Mouse (Mus musculus) midbrain, embryonic 15.5 days (tissue): ENCODE measurements around the gene Stxbp6. TPM values are rescaled to one million over a fixed set of nuclear protein-coding genes. Genes with fewer than 3 reads are reported as not detected.

Experiments
- ATAC-seq: fragments of 200-750 bp; cut with Nextera tagmentation; replicated peaks from 2 replicates; pipeline ENCODE4 v1.8.0; 2017; ENCODE audit warnings: moderate TSS enrichment
- H3K27ac ChIP-seq: fragments of 300-500 bp; sonication (generic); 2 replicates; pipeline ENCODE4 v1.5.1; 2015; ENCODE audit warnings: mild to moderate bottlenecking, inconsistent platforms
- H3K27me3 ChIP-seq: fragments of 300-500 bp; sonication (generic); replicated peaks from 2 replicates; pipeline ENCODE4 v1.6.1; 2015; ENCODE audit warnings: inconsistent platforms
- H3K36me3 ChIP-seq: fragments of 300-500 bp; sonication (generic); replicated peaks from 2 replicates; pipeline ENCODE4 v1.6.1; 2015; ENCODE audit warnings: inconsistent platforms
- H3K4me1 ChIP-seq: fragments of 300-500 bp; sonication (generic); 2 replicates; pipeline ENCODE4 v1.6.1; 2015; ENCODE audit warnings: inconsistent platforms
- H3K4me2 ChIP-seq: fragments of 300-500 bp; sonication (generic); 2 replicates; pipeline ENCODE4 v1.6.1; 2015; ENCODE audit warnings: inconsistent platforms, mild to moderate bottlenecking, moderate library complexity
- H3K4me3 ChIP-seq: fragments of 300-500 bp; sonication (generic); 2 replicates; pipeline ENCODE4 v1.5.1; 2015; ENCODE audit warnings: mild to moderate bottlenecking, inconsistent platforms
- H3K9ac ChIP-seq: fragments of 300-500 bp; sonication (generic); 2 replicates; pipeline ENCODE4 v1.6.1; 2015; ENCODE audit warnings: mild to moderate bottlenecking, inconsistent platforms
- H3K9me3 ChIP-seq: fragments of 300-500 bp; sonication (generic); 2 replicates; pipeline ENCODE4 v1.6.1; 2016; ENCODE audit warnings: inconsistent platforms
- WGBS: fragments of 180-500 bp; shearing (Covaris S2); methylation state at CpG from one replicate; pipeline ENCODE4 v1.1.7; 2015; ENCODE audit warnings: mixed read lengths; 5-methylcytosine and 5-hydroxymethylcytosine counted together
- polyA plus RNA-seq: library from polyadenylated mRNA; unstranded; fragments of >200 nt; fragmentation: Nextera tagmentation; extraction: Ambion mirVana; gene quantifications from 2 replicates; pipeline ENCODE4 v1.2.1, GENCODE M21; 2015

Stxbp6 gene
- polyA plus RNA-seq, 1 experiment from 2014 or later: 18.0 TPM

DNA sequence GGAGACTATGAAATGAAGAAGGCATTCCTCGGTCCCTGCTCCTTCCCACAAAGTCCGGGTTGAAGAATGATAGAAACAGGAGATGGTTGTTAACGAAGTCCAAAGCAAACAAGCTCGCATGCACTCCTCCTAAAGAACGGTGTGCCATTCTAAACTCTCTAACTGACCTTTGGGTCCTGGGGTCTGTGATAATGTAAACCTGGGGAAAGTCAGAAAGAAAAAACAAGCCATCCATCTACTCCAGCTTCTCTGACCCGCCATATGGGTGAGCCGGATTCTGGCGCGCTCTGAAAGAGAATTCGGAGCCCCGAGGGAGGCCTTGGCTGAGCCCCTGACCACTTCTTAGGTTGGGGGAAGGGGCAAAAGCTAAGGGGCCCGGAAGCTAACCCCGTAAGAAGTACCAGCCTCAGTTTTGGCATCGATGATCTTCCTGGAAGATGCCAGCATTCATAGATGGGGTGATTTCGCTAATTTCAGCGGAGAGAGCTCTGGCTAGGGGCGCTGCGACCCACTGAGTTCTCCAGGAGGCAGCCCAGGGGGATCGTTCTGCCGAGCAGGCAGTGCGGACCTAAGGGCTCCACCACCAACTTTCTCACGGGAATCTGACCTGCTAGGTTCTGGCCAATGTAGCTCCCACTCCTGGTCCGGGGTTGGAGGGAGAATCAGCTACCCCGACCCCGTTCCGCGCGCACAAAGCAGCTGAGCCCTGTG is 1.0 kb downstream of the Stxbp6 start:
- ATAC-seq: peak; percentile 62
- H3K27me3 ChIP-seq: peaks cover 3% of the 10 kb centered on the region; the same call in 1 of the 2 replicates
- under 1% methylated on average over 28 of the region's 28 CpGs for WGBS
- no peaks in the 10 kb centered on the region for H3K36me3 ChIP-seq
- H3K4me2 ChIP-seq: peak overlapping the region; percentile 99
- peak overlapping the region; percentile 73 for H3K27ac ChIP-seq
- peaks cover 24% of the 10 kb centered on the region for H3K4me1 ChIP-seq
- H3K9me3 ChIP-seq: no peaks in the 10 kb centered on the region
- H3K4me3 ChIP-seq: peak overlapping the region; percentile 80
- peak overlapping the region; percentile 58 for H3K9ac ChIP-seq

DNA sequence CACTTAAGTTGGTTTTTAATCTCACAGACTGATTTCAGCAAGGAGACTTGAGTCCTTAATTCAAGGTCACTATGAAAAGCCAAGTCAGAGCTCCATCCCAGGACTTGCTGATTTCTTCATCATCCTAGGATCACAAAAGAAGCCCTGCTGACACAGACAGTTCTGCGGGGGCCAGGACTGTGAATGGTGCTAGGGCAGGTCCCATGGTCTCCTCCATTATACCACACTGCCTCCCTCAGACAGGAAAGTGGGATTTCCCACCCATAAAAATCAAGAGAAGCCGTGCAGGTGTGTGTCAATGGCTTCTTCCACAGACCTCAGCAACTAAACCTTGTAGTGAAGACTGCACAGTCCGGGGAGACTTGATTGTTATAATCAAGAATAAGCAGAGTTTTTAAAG is 2.3 kb downstream of the Stxbp6 start:
- ATAC-seq: no peak
- Histone ChIP-seq H3K9me3 (no peaks in the 10 kb centered on the region), H3K27ac (no peak overlapping the region), H3K9ac (no peak overlapping the region), H3K36me3 (no peaks in the 10 kb centered on the region), H3K4me1 (peaks cover 29% of the 10 kb centered on the region), H3K27me3 (peaks cover 3% of the 10 kb centered on the region; the same call in 1 of the 2 replicates), H3K4me2 (peak overlapping the region; percentile 99), H3K4me3 (no peak overlapping the region)
- 52% methylated on average over 3 of the region's 3 CpGs for WGBS

DNA sequence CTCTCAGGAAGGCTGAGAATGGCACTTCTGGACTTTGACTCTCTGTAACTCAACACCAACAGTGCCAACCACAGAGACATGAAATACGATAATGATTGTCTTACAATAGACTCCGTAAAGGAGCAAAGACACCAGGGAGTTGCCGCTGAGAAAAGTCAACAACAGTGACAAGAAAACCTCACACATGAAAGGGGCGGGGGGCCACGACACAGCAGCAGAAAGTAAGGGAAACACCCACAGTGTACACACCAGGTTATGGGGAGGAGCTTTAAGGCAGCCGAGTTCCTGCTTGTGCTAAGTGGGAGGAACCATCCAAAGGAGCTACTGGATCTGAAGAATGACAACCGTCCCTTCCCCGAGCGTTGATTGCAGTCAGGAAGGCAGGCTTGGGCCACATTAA is 4.3 kb downstream of the Stxbp6 start:
- H3K4me3 ChIP-seq: no peak overlapping the region
- H3K9ac ChIP-seq: no peak overlapping the region
- WGBS: 71% methylated on average over 9 of the region's 9 CpGs
- no peak overlapping the region for H3K4me2 ChIP-seq
- no peak for ATAC-seq
- H3K27me3 ChIP-seq: peaks cover 3% of the 10 kb centered on the region; the same call in 1 of the 2 replicates
- no peaks in the 10 kb centered on the region for H3K36me3 ChIP-seq
- no peak overlapping the region for H3K27ac ChIP-seq
- no peaks in the 10 kb centered on the region for H3K9me3 ChIP-seq
- H3K4me1 ChIP-seq: peaks cover 29% of the 10 kb centered on the region

DNA sequence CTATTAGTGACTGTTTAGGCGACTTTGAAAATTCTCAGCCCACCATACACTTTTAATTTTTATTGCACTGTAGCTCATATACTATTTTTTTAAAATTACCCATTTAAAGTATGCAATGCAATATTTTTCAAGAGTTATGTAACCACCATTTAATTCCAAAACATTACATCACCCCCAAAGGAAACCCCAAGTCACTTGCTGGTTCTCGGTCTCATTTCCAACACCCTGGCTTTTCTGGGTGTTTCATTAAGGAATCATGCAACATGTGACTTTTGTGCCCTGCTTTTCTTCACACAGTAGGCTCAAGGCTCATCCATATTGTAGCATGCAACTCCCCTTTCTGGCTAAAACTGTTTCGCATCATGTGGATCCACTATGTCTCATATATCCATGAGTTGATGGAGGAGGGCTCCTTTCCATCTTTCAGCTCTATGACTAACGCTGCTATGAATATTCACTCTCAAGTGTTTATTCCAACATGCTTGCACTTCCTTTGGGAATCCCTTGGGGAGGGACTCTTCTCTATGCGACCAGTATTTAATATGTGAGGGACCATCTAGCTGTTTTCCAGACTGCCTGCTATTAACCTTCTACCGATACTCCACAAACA is 6.3 kb downstream of the Stxbp6 start:
- Histone ChIP-seq H3K4me2 (no peak overlapping the region), H3K27me3 (peaks cover 3% of the 10 kb centered on the region; the same call in 1 of the 2 replicates), H3K9ac (no peak overlapping the region), H3K36me3 (no peaks in the 10 kb centered on the region), H3K4me3 (no peak overlapping the region), H3K9me3 (no peaks in the 10 kb centered on the region), H3K27ac (no peak overlapping the region), H3K4me1 (peaks cover 15% of the 10 kb centered on the region)
- WGBS: 84% methylated on average over 6 of the region's 6 CpGs
- no peak for ATAC-seq

DNA sequence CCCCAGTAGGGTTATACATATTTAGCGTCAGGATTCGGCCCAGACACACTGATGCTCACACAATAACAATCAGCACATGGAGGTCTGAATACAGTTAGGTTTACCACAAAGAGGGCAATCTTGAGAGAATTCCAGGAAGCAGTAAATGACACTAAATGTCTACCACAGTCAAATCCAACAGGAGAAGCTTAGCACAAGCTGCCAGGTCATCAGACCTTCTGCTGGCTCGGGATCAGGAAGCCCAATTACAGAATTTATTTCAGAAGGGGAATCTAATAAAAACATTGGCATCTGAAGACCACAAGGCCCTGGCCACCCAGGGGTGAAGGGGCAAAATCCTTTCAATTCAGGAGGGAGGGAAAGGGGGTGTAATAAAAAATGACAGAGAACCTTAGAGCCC is 6.8 kb downstream of the Stxbp6 start:
- Histone ChIP-seq H3K4me3 (no peak overlapping the region), H3K36me3 (no peaks in the 10 kb centered on the region), H3K9me3 (no peaks in the 10 kb centered on the region), H3K9ac (no peak overlapping the region), H3K27ac (no peak overlapping the region), H3K27me3 (peaks cover 3% of the 10 kb centered on the region; the same call in 1 of the 2 replicates), H3K4me1 (peaks cover 12% of the 10 kb centered on the region), H3K4me2 (peak overlapping the region; percentile 31)
- no peak for ATAC-seq
- WGBS: 25% methylated on average over 3 of the region's 3 CpGs

DNA sequence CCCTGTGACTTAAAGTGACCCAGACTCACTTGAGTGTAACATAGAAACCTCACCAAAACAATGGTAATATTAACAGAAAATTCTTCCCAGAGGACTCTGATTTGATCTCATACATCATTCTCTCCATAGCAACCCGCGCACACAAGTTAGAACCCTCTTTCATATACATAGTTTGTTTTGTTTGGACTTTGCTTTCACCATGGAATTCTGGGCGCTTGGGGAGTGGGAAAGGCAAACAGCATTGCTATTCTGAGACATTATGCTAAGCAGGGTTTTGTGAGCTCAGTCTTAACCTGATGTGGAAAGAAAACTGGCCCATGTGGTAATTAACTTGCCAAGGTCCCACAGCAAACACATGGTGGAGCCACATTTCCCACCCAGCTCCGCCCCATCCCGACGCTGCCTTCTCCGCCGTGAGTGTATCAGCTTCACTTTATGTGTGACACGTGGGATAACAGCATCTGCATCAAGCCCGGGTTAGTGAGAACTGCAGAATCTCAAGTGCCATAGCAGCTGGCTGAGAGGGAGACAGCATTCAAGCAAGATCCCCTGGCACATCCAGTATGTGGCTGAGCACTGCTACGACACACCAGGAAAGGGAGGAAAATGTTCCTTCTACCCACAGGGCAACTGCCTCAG is 7.3 kb downstream of the Stxbp6 start:
- no peak overlapping the region for H3K9ac ChIP-seq
- H3K27ac ChIP-seq: no peak overlapping the region
- peaks cover 3% of the 10 kb centered on the region; the same call in 1 of the 2 replicates for H3K27me3 ChIP-seq
- peak overlapping the region; percentile 31 for H3K4me2 ChIP-seq
- peak; percentile 72 for ATAC-seq
- no peaks in the 10 kb centered on the region for H3K36me3 ChIP-seq
- peak overlapping the region; percentile 5; the same call in 1 of the 2 replicates for H3K4me3 ChIP-seq
- WGBS: 32% methylated on average over 11 of the region's 11 CpGs
- H3K4me1 ChIP-seq: peaks cover 12% of the 10 kb centered on the region
- no peaks in the 10 kb centered on the region for H3K9me3 ChIP-seq

DNA sequence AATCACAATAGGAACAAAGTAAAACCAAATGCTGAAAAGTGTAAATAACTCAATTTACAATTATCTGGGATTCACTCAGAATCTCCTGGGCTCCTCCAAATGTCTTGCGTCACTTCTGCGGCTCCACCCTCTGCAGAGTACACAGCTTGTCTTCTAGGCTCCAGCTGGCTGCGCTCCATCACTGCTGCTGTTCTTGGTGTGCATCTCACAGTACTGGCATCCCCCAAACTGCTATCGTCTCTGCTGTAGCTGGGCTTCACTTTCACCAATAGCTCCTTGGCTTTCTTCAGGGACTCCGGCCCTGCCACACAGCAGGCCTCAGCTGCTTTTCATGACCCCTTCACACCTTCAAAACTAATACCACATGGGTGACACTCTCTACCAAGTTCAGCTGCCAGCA is 10.9 kb downstream of the Stxbp6 start:
- Histone ChIP-seq H3K27ac (no peak overlapping the region), H3K27me3 (no peaks in the 10 kb centered on the region), H3K4me2 (no peak overlapping the region), H3K36me3 (no peaks in the 10 kb centered on the region), H3K9ac (no peak overlapping the region), H3K4me3 (no peak overlapping the region), H3K4me1 (peaks cover 12% of the 10 kb centered on the region), H3K9me3 (no peaks in the 10 kb centered on the region)
- 95% methylated on average over 5 of the region's 5 CpGs for WGBS
- ATAC-seq: no peak

DNA sequence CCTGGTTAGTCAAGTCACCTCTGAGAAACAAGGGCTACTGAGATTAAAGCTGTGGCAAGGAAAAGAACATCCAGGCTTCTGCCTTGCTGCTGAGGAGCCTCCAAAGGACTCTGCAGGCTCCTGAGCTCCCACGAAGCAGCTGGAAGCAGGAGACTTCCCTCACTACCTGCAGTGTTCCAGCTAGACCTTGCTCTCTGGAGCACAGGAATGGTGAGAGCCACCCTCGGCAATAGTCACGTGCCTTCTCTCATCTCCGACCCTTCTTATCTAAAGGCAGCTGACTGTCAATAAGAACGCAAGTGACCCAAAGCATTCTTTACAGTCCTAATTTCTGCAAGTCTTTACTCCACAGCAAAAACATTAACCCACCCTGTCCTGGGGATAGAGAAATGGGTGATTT is 13.2 kb downstream of the Stxbp6 start:
- 76% methylated on average over 5 of the region's 5 CpGs for WGBS
- Histone ChIP-seq H3K27ac (no peak overlapping the region), H3K4me2 (no peak overlapping the region), H3K9me3 (no peaks in the 10 kb centered on the region), H3K4me1 (no peaks in the 10 kb centered on the region), H3K27me3 (no peaks in the 10 kb centered on the region), H3K36me3 (no peaks in the 10 kb centered on the region), H3K4me3 (no peak overlapping the region), H3K9ac (no peak overlapping the region)
- no peak for ATAC-seq

DNA sequence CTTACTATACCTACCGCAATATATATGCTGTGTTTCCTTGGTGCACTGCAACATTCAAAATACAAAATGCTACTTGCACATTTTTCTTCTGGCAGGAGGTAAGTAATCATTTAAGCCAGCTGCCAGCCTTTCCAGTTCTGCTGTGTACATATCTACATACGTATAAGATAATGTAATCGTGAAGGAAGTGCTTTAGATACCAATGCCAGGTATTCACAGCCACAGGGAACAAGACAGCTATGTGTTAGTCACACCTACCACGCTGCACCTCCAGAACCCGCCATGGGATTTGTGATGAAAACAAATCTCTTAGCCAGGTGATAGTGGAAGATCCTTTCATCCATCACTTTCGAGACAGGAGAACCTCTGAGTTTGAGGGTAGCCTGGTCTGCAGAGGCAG is 13.7 kb downstream of the Stxbp6 start:
- Histone ChIP-seq H3K4me2 (no peak overlapping the region), H3K9ac (no peak overlapping the region), H3K27me3 (no peaks in the 10 kb centered on the region), H3K27ac (no peak overlapping the region), H3K36me3 (no peaks in the 10 kb centered on the region), H3K4me3 (no peak overlapping the region), H3K4me1 (no peaks in the 10 kb centered on the region), H3K9me3 (no peaks in the 10 kb centered on the region)
- WGBS: 94% methylated on average over 6 of the region's 6 CpGs
- ATAC-seq: no peak

DNA sequence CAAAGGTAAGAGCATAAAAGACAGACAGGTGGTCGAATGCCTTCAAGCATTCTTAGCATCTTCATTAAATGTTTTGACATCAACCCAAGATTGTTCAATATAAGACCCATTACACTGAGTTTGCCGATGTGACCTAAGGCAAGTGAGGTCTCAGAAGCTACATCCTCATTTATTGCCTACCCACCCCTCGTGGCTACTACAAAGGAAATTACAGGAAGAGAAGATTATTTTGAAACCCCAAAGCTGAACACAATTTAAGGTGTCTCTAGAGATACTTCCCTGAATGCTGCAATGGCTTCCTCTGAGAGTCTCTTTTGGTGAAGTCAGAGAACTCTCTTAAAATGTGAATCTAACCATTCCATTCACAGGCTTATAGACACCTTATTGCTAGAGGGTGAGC is 16.5 kb downstream of the Stxbp6 start:
- H3K4me3 ChIP-seq: no peak overlapping the region
- H3K36me3 ChIP-seq: no peaks in the 10 kb centered on the region
- H3K27me3 ChIP-seq: no peaks in the 10 kb centered on the region
- ATAC-seq: no peak
- WGBS: 86% methylated on average over 3 of the region's 3 CpGs
- H3K9ac ChIP-seq: no peak overlapping the region
- H3K4me1 ChIP-seq: no peaks in the 10 kb centered on the region
- no peaks in the 10 kb centered on the region for H3K9me3 ChIP-seq
- no peak overlapping the region for H3K27ac ChIP-seq
- H3K4me2 ChIP-seq: no peak overlapping the region

DNA sequence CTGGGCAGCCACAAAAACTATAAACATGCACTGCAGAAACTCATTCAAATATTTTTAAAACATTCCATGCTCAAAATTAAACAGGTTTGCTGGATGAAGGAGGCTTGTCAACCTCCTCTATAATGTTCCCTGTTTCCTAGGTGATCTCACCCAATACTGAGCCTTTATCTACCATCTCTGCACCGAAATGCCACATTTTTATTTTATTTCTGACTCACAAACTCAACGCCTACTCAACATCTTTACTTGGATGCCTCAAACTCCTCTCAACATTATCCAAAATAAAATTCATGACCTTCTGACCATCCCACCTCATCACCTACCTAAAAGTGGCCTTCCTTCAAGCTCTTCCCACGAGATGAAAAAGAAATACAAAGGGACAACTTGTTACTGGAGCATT is 18.1 kb downstream of the Stxbp6 start:
- Histone ChIP-seq H3K9ac (no peak overlapping the region), H3K27me3 (no peaks in the 10 kb centered on the region), H3K4me2 (no peak overlapping the region), H3K36me3 (no peaks in the 10 kb centered on the region), H3K9me3 (no peaks in the 10 kb centered on the region), H3K4me3 (no peak overlapping the region), H3K27ac (no peak overlapping the region), H3K4me1 (no peaks in the 10 kb centered on the region)
- no peak for ATAC-seq
- 88% methylated on average over 3 of the region's 3 CpGs for WGBS

DNA sequence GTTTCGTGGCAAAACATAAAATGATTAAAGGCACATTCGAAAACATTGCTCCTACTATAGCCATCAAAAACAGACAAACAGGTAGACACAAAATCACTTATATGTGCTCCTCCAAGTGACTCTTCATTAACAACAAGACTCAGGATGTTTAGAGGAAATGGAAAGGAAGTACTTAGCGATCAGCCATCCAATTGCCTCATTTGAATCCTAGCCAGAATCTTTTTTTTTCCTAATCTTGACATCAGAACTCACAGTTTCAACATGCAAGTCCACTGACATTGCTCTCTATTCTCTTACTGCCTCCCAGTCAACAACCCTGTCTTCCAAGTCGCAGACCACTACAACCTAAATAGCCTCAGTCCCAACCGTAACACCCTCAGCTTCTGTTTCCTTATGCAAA is 21.2 kb downstream of the Stxbp6 start:
- ATAC-seq: no peak
- Histone ChIP-seq H3K4me1 (no peaks in the 10 kb centered on the region), H3K36me3 (no peaks in the 10 kb centered on the region), H3K27ac (no peak overlapping the region), H3K9ac (no peak overlapping the region), H3K27me3 (no peaks in the 10 kb centered on the region), H3K4me2 (no peak overlapping the region), H3K4me3 (no peak overlapping the region), H3K9me3 (no peaks in the 10 kb centered on the region)
- 87% methylated on average over 5 of the region's 5 CpGs for WGBS
